Mouse (Mus musculus) neural tube, embryonic 14.5 days (tissue): ENCODE data around the gene Ubash3a. TPM values are rescaled to one million over a fixed set of nuclear protein-coding genes. Genes with fewer than 3 reads are reported as not detected.

Experiments used
- ATAC-seq: fragments of 200-750 bp; cut with Nextera tagmentation; 2 replicates; pipeline ENCODE4 v1.8.0; 2017; ENCODE audit warnings: low read depth, mild to moderate bottlenecking, moderate TSS enrichment, moderate library complexity
- H3K27ac ChIP-seq: fragments of 300-500 bp; sonication (generic); 2 replicates; pipeline ENCODE4 v1.5.1; 2014; ENCODE audit warnings: low read depth, mild to moderate bottlenecking, control low read depth, low read length, moderate library complexity, mixed read lengths
- H3K27me3 ChIP-seq: fragments of 300-500 bp; sonication (generic); 2 replicates; pipeline ENCODE4 v1.6.1; 2014; ENCODE audit warnings: low read length; ENCODE audit not compliant: control insufficient read depth, insufficient read depth
- H3K36me3 ChIP-seq: fragments of 300-500 bp; sonication (generic); 2 replicates; pipeline ENCODE4 v1.6.1; 2014; ENCODE audit warnings: low read length, mixed read lengths; ENCODE audit not compliant: control insufficient read depth, insufficient read depth
- H3K4me1 ChIP-seq: fragments of 300-500 bp; sonication (generic); 2 replicates; pipeline ENCODE4 v1.6.1; 2014; ENCODE audit warnings: low read length; ENCODE audit not compliant: control insufficient read depth, insufficient read depth
- H3K4me2 ChIP-seq: fragments of 300-500 bp; sonication (generic); 2 replicates; pipeline ENCODE4 v1.6.1; 2014; ENCODE audit warnings: mild to moderate bottlenecking, low read depth, low read length, control low read depth
- H3K4me3 ChIP-seq: fragments of 300-500 bp; sonication (generic); 2 replicates; pipeline ENCODE4 v1.5.1; 2014; ENCODE audit warnings: low read depth, low read length, control low read depth, mixed read lengths
- H3K9ac ChIP-seq: fragments of 300-500 bp; sonication (generic); replicated peaks from 2 replicates; pipeline ENCODE4 v1.6.1; 2014; ENCODE audit warnings: low read depth, mild to moderate bottlenecking, control low read depth, low read length, mixed read lengths
- H3K9me3 ChIP-seq: fragments of 300-500 bp; sonication (generic); 2 replicates; pipeline ENCODE4 v1.6.1; 2016; ENCODE audit warnings: low read length; ENCODE audit not compliant: control insufficient read depth
- WGBS: fragments of 180-500 bp; shearing (Covaris S2); extraction: QIAGEN DNeasy Blood & Tissue Kit; methylation state at CpG from one replicate; pipeline ENCODE4 v1.1.7; 2014; 5-methylcytosine and 5-hydroxymethylcytosine counted together
- polyA plus RNA-seq: library from polyadenylated mRNA; unstranded; fragments of >200 nt; fragmentation: Nextera tagmentation; extraction: Ambion mirVana; gene quantifications from 2 replicates; pipeline ENCODE4 v1.2.1, GENCODE M21; 2014

Gene Ubash3a
- polyA plus RNA-seq, 1 experiment from 2014 or later: 0.44 TPM

DNA sequence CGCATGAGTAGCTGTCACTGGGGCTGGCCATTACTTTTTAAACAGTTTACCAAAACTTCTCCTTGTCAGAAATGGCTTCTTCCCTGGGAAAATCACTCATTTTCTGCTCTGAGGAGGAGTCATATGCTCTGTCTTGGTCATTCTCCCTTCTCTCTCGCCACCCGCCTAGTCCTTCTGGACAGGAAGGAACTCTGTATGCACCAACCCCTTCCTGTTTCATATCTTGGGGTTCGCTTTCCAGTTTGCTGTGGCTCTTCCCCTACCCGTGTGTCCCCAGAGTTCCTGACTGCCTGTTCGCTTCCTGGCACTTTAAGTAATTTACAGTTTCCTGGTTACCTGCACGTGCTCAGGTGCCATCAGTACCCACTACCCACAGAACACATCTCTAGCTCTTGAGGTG is 19.3 kb downstream of the Ubash3a start:
- Histone ChIP-seq H3K27ac (no peak overlapping the region), H3K4me1 (no peaks in the 10 kb centered on the region), H3K27me3 (no peaks in the 10 kb centered on the region), H3K9ac (no peak overlapping the region), H3K36me3 (no peaks in the 10 kb centered on the region), H3K4me2 (no peak overlapping the region), H3K9me3 (no peaks in the 10 kb centered on the region), H3K4me3 (no peak overlapping the region)
- ATAC-seq: no peak
- 83% methylated on average over 7 of the region's 7 CpGs for WGBS

GRCm38 (mm10) chr17:31231780-31232179 is 24.1 kb downstream of the Ubash3a start:
- Histone ChIP-seq H3K4me1 (no peaks in the 10 kb centered on the region), H3K4me3 (no peak overlapping the region), H3K27ac (no peak overlapping the region), H3K36me3 (no peaks in the 10 kb centered on the region), H3K9me3 (no peaks in the 10 kb centered on the region), H3K4me2 (no peak overlapping the region), H3K9ac (no peak overlapping the region), H3K27me3 (no peaks in the 10 kb centered on the region)
- WGBS: 50% methylated on average over 6 of the region's 6 CpGs
- no peak for ATAC-seq

DNA sequence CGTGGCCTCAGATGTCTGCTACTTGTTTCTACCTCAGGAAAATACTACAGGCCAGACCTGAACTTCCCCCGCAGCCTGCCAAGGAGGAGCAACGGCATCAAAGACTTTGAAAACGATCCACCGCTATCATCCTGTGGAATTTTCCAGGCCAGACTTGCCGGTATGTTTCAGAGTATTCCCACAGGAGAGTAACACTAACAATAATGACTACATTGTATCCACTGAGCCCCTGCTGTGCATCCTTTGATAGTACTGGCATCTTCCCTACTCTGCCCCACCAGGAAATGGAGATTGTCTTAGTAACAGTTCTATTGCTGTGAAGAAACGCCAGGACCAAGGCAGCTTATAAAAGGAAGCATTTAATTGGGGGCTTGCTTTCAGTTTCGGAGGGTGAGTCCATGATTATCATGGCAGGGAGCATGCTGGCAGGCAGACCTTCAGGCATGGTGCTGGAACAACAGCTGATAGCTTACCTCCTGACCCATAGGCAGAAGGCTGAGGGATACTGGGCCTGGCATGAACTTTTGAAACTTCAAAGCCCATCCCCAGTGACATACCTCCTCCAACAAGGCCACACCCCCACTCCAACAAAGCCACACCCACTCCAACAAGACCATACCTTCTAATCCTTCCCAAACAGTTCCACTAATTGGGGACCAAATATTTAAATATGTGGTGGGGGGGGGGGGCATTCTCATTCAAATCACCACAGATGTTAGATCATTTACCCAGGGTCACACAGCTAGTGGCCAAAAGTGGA is 24.8 kb downstream of the Ubash3a start:
- Histone ChIP-seq H3K9ac (no peak overlapping the region), H3K9me3 (no peaks in the 10 kb centered on the region)
- no peak for ATAC-seq

DNA sequence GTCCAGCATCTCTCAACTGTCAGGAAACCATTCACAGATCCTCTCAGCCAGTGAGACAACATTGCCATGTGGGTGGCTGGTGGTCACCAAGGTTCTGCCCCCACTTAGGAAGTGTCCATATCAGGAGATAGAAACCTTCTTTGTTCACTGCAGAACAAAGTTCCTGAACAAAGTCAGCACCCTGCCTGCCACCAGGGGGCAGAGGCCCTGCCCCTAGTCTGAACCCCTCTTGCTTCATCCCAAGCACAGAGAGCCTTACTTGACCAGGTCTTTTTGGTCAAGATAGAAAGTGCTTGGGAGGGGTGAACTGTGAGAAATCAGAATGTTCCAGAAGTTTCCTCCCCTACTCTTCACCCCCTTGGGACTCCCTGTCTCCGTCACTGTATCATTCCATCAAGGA is 28.2 kb downstream of the Ubash3a start:
- Histone ChIP-seq H3K4me1 (no peaks in the 10 kb centered on the region), H3K36me3 (no peaks in the 10 kb centered on the region), H3K27me3 (no peaks in the 10 kb centered on the region), H3K4me3 (no peak overlapping the region), H3K9ac (no peak overlapping the region), H3K4me2 (no peak overlapping the region), H3K9me3 (no peaks in the 10 kb centered on the region), H3K27ac (no peak overlapping the region)
- WGBS: 82% methylated on average over 1 of the region's 1 CpGs
- ATAC-seq: no peak

More for the DNA sequence above, 24.8 kb downstream of the Ubash3a start:
- WGBS: 25% methylated on average over 8 of the region's 8 CpGs
- Histone ChIP-seq H3K4me1 (no peaks in the 10 kb centered on the region), H3K4me2 (no peak overlapping the region), H3K36me3 (no peaks in the 10 kb centered on the region), H3K27ac (no peak overlapping the region), H3K27me3 (no peaks in the 10 kb centered on the region), H3K4me3 (no peak overlapping the region)

DNA sequence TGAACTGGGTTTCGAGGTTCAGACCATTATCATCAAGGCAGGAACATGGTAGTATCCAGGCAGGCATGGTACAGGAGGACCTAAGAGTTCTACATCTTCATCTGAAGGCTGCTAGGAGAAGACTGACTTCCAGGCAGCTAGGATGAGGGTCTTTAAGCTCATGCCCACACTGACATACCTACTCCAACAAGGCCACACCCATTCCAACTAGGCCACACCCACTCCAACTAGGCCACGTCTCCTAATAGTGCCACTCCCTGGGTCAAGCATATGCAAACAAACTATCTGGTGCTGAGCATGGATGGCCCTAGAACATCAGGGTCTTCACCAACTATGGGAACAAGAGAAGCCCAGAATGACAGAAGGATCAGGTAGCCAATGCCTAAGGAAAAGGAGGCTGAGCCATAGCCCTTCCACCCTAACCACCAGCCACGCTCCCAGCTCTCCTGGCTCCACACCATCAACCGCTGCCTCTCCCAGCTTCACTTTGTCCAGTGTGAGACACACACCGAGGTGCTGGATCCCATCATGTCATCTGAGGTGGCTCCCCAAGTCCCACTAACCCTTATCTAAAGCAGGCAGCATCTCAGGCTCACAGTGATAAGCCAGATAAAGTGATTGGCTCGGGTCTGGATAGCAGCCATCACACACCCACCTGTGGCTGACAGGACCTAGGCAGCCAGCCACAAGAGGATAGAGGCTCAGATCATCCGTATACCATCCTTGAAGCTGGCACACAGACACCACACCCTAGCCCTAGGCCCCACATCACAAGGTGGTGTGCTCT is 30.8 kb downstream of the Ubash3a start:
- H3K9ac ChIP-seq: no peak overlapping the region
- H3K4me3 ChIP-seq: no peak overlapping the region
- WGBS: 86% methylated on average over 7 of the region's 7 CpGs
- no peaks in the 10 kb centered on the region for H3K4me1 ChIP-seq
- H3K4me2 ChIP-seq: no peak overlapping the region
- no peak for ATAC-seq
- H3K9me3 ChIP-seq: no peaks in the 10 kb centered on the region
- no peaks in the 10 kb centered on the region for H3K27me3 ChIP-seq
- H3K36me3 ChIP-seq: no peaks in the 10 kb centered on the region
- no peak overlapping the region for H3K27ac ChIP-seq

DNA sequence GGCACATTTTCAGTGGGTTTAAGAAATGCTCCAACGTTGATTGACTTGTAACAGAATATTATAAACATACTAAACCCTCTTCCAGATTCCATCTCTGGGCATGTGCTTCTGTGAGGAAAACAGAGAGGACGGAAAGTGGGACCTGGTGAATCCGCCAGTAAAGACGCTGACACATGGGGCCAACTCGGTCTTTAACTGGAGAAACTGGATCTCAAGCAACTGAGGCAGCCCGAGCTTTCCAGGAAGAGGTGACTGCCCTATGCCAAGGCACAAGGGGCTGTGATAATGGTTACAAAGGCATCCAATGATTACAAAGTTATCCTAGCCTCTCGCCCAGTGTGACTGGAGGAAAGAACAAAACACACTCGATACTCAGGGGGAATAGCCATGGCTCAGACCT is 33.5 kb downstream of the Ubash3a start:
- Histone ChIP-seq H3K4me3 (no peak overlapping the region), H3K27ac (no peak overlapping the region), H3K4me2 (no peak overlapping the region), H3K9ac (no peak overlapping the region), H3K27me3 (no peaks in the 10 kb centered on the region), H3K36me3 (no peaks in the 10 kb centered on the region), H3K4me1 (no peaks in the 10 kb centered on the region), H3K9me3 (no peaks in the 10 kb centered on the region)
- WGBS: 88% methylated on average over 8 of the region's 8 CpGs
- no peak for ATAC-seq

GRCm38 (mm10) chr17:31242764-31243163 is 35.1 kb downstream of the Ubash3a start:
- Histone ChIP-seq H3K27me3 (no peaks in the 10 kb centered on the region), H3K4me1 (no peaks in the 10 kb centered on the region), H3K4me3 (no peak overlapping the region), H3K36me3 (no peaks in the 10 kb centered on the region), H3K4me2 (no peak overlapping the region), H3K9me3 (no peaks in the 10 kb centered on the region), H3K27ac (no peak overlapping the region), H3K9ac (no peak overlapping the region)
- 0% methylated on average over 1 of the region's 1 CpGs for WGBS
- ATAC-seq: no peak

- Histone ChIP-seq H3K27me3 (no peaks in the 10 kb centered on the region), H3K9me3 (no peaks in the 10 kb centered on the region), H3K4me2 (no peak overlapping the region), H3K4me3 (no peak overlapping the region), H3K9ac (no peak overlapping the region), H3K4me1 (no peaks in the 10 kb centered on the region), H3K27ac (no peak overlapping the region), H3K36me3 (no peaks in the 10 kb centered on the region)
- 82% methylated on average over 5 of the region's 5 CpGs for WGBS
- ATAC-seq: no peak
Measured at GRCm38 (mm10) chr17:31245321-31245720, 37.6 kb downstream of the Ubash3a start.

- Histone ChIP-seq H3K36me3 (no peaks in the 10 kb centered on the region), H3K4me2 (no peak overlapping the region), H3K27ac (no peak overlapping the region), H3K4me3 (no peak overlapping the region), H3K9ac (no peak overlapping the region), H3K4me1 (no peaks in the 10 kb centered on the region), H3K27me3 (no peaks in the 10 kb centered on the region), H3K9me3 (no peaks in the 10 kb centered on the region)
- WGBS: 36% methylated on average over 5 of the region's 5 CpGs
- ATAC-seq: no peak
Measured at GRCm38 (mm10) chr17:31247144-31247543, 39.5 kb downstream of the Ubash3a start.
